Mouse (Mus musculus) urinary bladder, postnatal 14 days (tissue): Measurements from ENCODE around the gene Ntf5.

ENCODE experiments used
- DNase-seq: peaks from one replicate; pipeline ENCODE4 v3.0.0; 2021; ENCODE audit warnings: low spot score

Gene Ntf5

GRCm38 (mm10) chr7:45403532-45404261 is 9.8 kb upstream of the Ntf5 start:
- peak; percentile 69 for DNase-seq

GRCm38 (mm10) chr7:45405091-45406075 is 8.1 kb upstream of the Ntf5 start, which contains the start of gene Kcna7:
Kcna7 (plus strand) TSS chr7:45405653.
- DNase-seq, result peak; percentile 80

- no peak for DNase-seq
Measured at GRCm38 (mm10) chr7:45406157-45407156, 7.0 kb upstream of the Ntf5 start.

- DNase-seq, result no peak
Measured at GRCm38 (mm10) chr7:45407836-45408235, 5.7 kb upstream of the Ntf5 start.

- no peak for DNase-seq
Measured at GRCm38 (mm10) chr7:45408351-45408750, 5.1 kb upstream of the Ntf5 start.

GRCm38 (mm10) chr7:45408949-45409348 is 4.5 kb upstream of the Ntf5 start:
- no peak for DNase-seq

GRCm38 (mm10) chr7:45409497-45410163 is 3.9 kb upstream of the Ntf5 start:
- no peak for DNase-seq

GRCm38 (mm10) chr7:45412421-45412820 is 1.1 kb upstream of the Ntf5 start:
- DNase-seq, result no peak

GRCm38 (mm10) chr7:45413864-45414739 is 607 bp downstream of the Ntf5 start:
- peak; percentile 80 for DNase-seq

GRCm38 (mm10) chr7:45414740-45415224 is 1.3 kb downstream of the Ntf5 start:
- DNase-seq, result no peak

GRCm38 (mm10) chr7:45415636-45416035 is 2.1 kb downstream of the Ntf5 start:
- DNase-seq, result no peak

GRCm38 (mm10) chr7:45417962-45418492 is 4.5 kb downstream of the Ntf5 start:
- DNase-seq, result no peak

- no peak for DNase-seq
Measured at GRCm38 (mm10) chr7:45419859-45420614, 6.5 kb downstream of the Ntf5 start.

GRCm38 (mm10) chr7:45420615-45420919 is 7.1 kb downstream of the Ntf5 start, which contains the start of gene Lhb:
Lhb (plus strand) TSS chr7:45420820.
- no peak for DNase-seq

- DNase-seq, result no peak
Measured at GRCm38 (mm10) chr7:45421194-45421593, 7.7 kb downstream of the Ntf5 start.

- no peak for DNase-seq
Measured at GRCm38 (mm10) chr7:45426556-45426955, 13.1 kb downstream of the Ntf5 start.

- no peak for DNase-seq
Measured at GRCm38 (mm10) chr7:45433835-45434202, 20.3 kb downstream of the Ntf5 start.

GRCm38 (mm10) chr7:45434203-45435015 is 20.9 kb downstream of the Ntf5 start, which contains the start of gene Gys1:
Gys1 (plus strand) TSS chr7:45434844.
- peak; percentile 100 for DNase-seq
